Mouse (Mus musculus) CH12.LX (cell line): Measurements from ENCODE around the gene Wfdc3. TPM values are rescaled to one million over a fixed set of nuclear protein-coding genes. Genes with fewer than 3 reads are reported as not detected.

Source experiments
- DNase-seq: peaks from one replicate; pipeline ENCODE4 v3.0.0-alpha.2; 2013; ENCODE audit errors: extremely low read depth
- H3K27ac ChIP-seq: 2 replicates; pipeline ENCODE4 v1.5.1; 2012; ENCODE audit warnings: low read depth, mild to moderate bottlenecking, control low read depth, moderate library complexity; ENCODE audit not compliant: insufficient read depth
- H3K27me3 ChIP-seq: replicated peaks from 2 replicates; pipeline ENCODE3; 2012; ENCODE audit warnings: inconsistent platforms
- H3K36me3 ChIP-seq, 2 experiments: replicated peaks in 1 of 2; 2 replicates each; pipeline versions ENCODE3 to v1.6.1; 2012; ENCODE audit warnings: inconsistent platforms in 1 of 2, low read length in 1 of 2, mild to moderate bottlenecking in 1 of 2, mixed read lengths in 1 of 2, moderate library complexity in 1 of 2; ENCODE audit not compliant: control insufficient read depth in 1 of 2, insufficient read depth in 1 of 2
- H3K4me1 ChIP-seq, 2 experiments: 2 replicates each; pipeline ENCODE4 v1.6.1; 2012; ENCODE audit warnings: inconsistent platforms in 1 of 2, moderate library complexity in 1 of 2; ENCODE audit not compliant: insufficient read depth in 2 of 2, control insufficient read depth in 1 of 2
- H3K4me2 ChIP-seq: 2 replicates; pipeline ENCODE4 v1.6.1; 2012; ENCODE audit warnings: low read depth, mild to moderate bottlenecking, control low read depth; ENCODE audit not compliant: poor library complexity, insufficient read depth, severe bottlenecking
- H3K4me3 ChIP-seq, 3 experiments: fragments of 150-350 bp in 1 of 3; sonication (generic) in 1 of 3; replicated peaks in 1 of 3; 2 replicates each; pipeline versions ENCODE3 to v1.5.1; 2011 to 2012; ENCODE audit warnings: low read depth in 2 of 3, low read length in 2 of 3, mild to moderate bottlenecking in 2 of 3, moderate library complexity in 2 of 3, control low read depth in 1 of 3, improper control_type of control experiment in 1 of 3, inconsistent platforms in 1 of 3, mixed read lengths in 1 of 3; ENCODE audit not compliant: poor library complexity in 1 of 3
- H3K79me2 ChIP-seq: replicated peaks from 2 replicates; pipeline ENCODE4 v1.6.1; 2012; ENCODE audit warnings: mild to moderate bottlenecking, moderate library complexity; ENCODE audit not compliant: control insufficient read depth, poor library complexity, insufficient read depth, severe bottlenecking; ENCODE audit errors: extremely low read depth
- H3K9ac ChIP-seq: 2 replicates; pipeline ENCODE4 v1.6.1; 2012; ENCODE audit warnings: low read depth, mild to moderate bottlenecking, control low read depth, moderate library complexity; ENCODE audit not compliant: insufficient read depth
- H3K9me3 ChIP-seq: replicated peaks from 2 replicates; pipeline ENCODE3; 2012; ENCODE audit warnings: low read length, inconsistent platforms, mixed read lengths
- CHD1 ChIP-seq: IDR thresholded peaks from 2 replicates; pipeline ENCODE4 v1.6.1; 2012; ENCODE audit warnings: low read depth, low read length, improper control_type of control experiment, inconsistent platforms
- CTCF ChIP-seq, 2 experiments: IDR thresholded peaks in 1 of 2; conservative IDR thresholded peaks in 1 of 2; 2 replicates each; pipeline ENCODE4 v1.5.1; 2011 to 2012; ENCODE audit warnings: low read depth in 2 of 2, low read length in 2 of 2, improper control_type of control experiment in 1 of 2, inconsistent platforms in 1 of 2, mild to moderate bottlenecking in 1 of 2, moderate library complexity in 1 of 2
- KAT2A ChIP-seq: IDR thresholded peaks from 2 replicates; pipeline ENCODE4 v1.6.1; 2012; ENCODE audit warnings: low read length, improper control_type of control experiment, inconsistent platforms; ENCODE audit not compliant: insufficient replicate concordance
- MEF2A ChIP-seq: IDR thresholded peaks from 2 replicates; pipeline ENCODE4 v1.6.1; 2014; ENCODE audit warnings: low read depth, mild to moderate bottlenecking, inconsistent platforms, low read length, improper control_type of control experiment, borderline replicate concordance
- MYC ChIP-seq: IDR thresholded peaks from 2 replicates; pipeline ENCODE4 v1.6.1; 2011; ENCODE audit warnings: low read depth, mild to moderate bottlenecking, improper control_type of control experiment, low read length
- RAD21 ChIP-seq: IDR thresholded peaks from 2 replicates; pipeline ENCODE4 v1.6.1; 2011; ENCODE audit warnings: low read depth, mild to moderate bottlenecking, low read length, improper control_type of control experiment, moderate library complexity
- RCOR1 ChIP-seq: conservative IDR thresholded peaks from 2 replicates; pipeline ENCODE4 v1.6.1; 2012; ENCODE audit warnings: low read depth, mild to moderate bottlenecking, inconsistent platforms, low read length, improper control_type of control experiment
- SMC3 ChIP-seq: IDR thresholded peaks from 2 replicates; pipeline ENCODE4 v1.6.1; 2011; ENCODE audit warnings: low read depth, low read length, improper control_type of control experiment
- dilution Hi-C: fragments of 300-500 bp; cut with MboI; formaldehyde crosslinking; loops from 2 replicates; pipeline ENCODE4 v1.14.3; 2020; ENCODE audit warnings: low sequenced_read_pairs; ENCODE audit not compliant: extremely low pct_unique_long_range_greater_than_20kb, extremely low pct_ligation_motif_present
- in situ Hi-C: fragments of 300-500 bp; cut with MboI; formaldehyde crosslinking; loops from 3 replicates; pipeline ENCODE4 v1.14.3; 2019; ENCODE audit warnings: low sequenced_read_pairs, low pct_ligation_motif_present, low pct_unique_long_range_greater_than_20kb, mixed read lengths
- polyA plus RNA-seq: library from polyadenylated mRNA; unstranded; fragments of >175 nt; gene quantifications from 2 replicates; pipeline ENCODE4 v1.2.1, GENCODE M21; 2012; ENCODE audit warnings: low read depth; ENCODE audit not compliant: insufficient read length
- total RNA-seq, 2 experiments: library from RNA; depleted of rRNA; stranded (reverse); fragments of 300-350 nt in 1 of 2; fragments of >200 nt in 1 of 2; gene quantifications; 2 replicates each; pipeline ENCODE4 v1.2.3; 2012 to 2014

Wfdc3 gene
- total and polyA plus RNA-seq, 3 experiments = 0.21 TPM; not detected in 2

DNA sequence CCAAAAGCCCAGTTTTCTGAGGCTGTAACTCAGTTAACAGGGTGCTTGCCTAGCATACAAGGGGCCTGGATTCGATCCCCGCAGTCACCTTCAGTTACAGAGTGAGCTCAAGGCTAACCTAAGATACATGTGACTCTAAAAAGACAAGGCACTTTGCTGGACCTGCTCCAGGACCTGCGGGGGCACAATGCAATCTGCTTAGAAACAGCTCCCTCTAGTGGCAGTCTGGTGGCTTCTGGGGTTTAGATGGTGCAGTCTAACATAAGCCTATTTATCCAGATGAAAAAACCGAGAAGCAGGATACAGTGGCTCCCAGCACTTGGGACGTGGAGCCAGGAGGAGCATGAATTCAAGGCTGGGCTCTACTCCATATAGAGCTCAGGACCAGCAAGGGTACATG, 48.6 kb upstream of the Wfdc3 start:
- dilution Hi-C loops (no loop called here), in situ Hi-C loops (no loop called here)
- peak; percentile 79 for DNase-seq
- peaks cover 52 to 83% of the 10 kb centered on the region in 2 experiments for H3K36me3 ChIP-seq
- no peak overlapping the region for H3K9ac ChIP-seq
- H3K9me3 ChIP-seq = no peaks in the 10 kb centered on the region
- TF ChIP-seq CTCF (conservative IDR thresholded peaks at IDR 0.05 in 1 of 2, IDR thresholded peaks at IDR 0.05 in 1 of 2; ENCODE audit: low read depth in 2 of 2, low read length in 2 of 2) (peak; percentile 83 to 90), RAD21 (peak; percentile 57), RCOR1 (no peak)
- TF ChIP-seq, all 38 proteins: peak for 2
- H3K4me2 ChIP-seq = no peak overlapping the region
- peaks cover 0 to 6% of the 10 kb centered on the region in 2 experiments; a peak in 2 of 4 replicates for H3K4me1 ChIP-seq
- H3K4me3 ChIP-seq = no peak overlapping the region
- H3K79me2 ChIP-seq = no peaks in the 10 kb centered on the region
- H3K27ac ChIP-seq = no peak overlapping the region
- H3K27me3 ChIP-seq = no peaks in the 10 kb centered on the region

GRCm38 (mm10) chr2:164793772-164794171, 48.0 kb upstream of the Wfdc3 start:
- TF ChIP-seq CTCF (conservative IDR thresholded peaks at IDR 0.05 in 1 of 2, IDR thresholded peaks at IDR 0.05 in 1 of 2; ENCODE audit: low read depth in 2 of 2, low read length in 2 of 2) (peak in 1 of 2 experiments; percentile 52; a peak in 2 of 4 replicates), CHD1 (no peak), KAT2A (no peak), MEF2A (no peak)
- Histone ChIP-seq H3K79me2 (no peaks in the 10 kb centered on the region), H3K27ac (no peak overlapping the region), H3K4me2 (no peak overlapping the region), H3K9me3 (no peaks in the 10 kb centered on the region), H3K36me3 (peaks cover 52 to 82% of the 10 kb centered on the region in 2 experiments), H3K9ac (no peak overlapping the region), H3K4me3 (no peak overlapping the region), H3K4me1 (peaks cover 0 to 6% of the 10 kb centered on the region in 2 experiments; a peak in 2 of 4 replicates), H3K27me3 (no peaks in the 10 kb centered on the region)
- DNase-seq = no peak
- dilution Hi-C loops = no loop called here
- in situ Hi-C loops = no loop called here

GRCm38 (mm10) chr2:164793236-164793635, 47.5 kb upstream of the Wfdc3 start:
- TF ChIP-seq SMC3 (peak; percentile 37), CTCF (conservative IDR thresholded peaks at IDR 0.05 in 1 of 2, IDR thresholded peaks at IDR 0.05 in 1 of 2; ENCODE audit: low read depth in 2 of 2, low read length in 2 of 2) (peak; percentile 73), MYC (no peak)
- H3K36me3 ChIP-seq = peaks cover 52 to 87% of the 10 kb centered on the region in 2 experiments
- peaks cover 0 to 6% of the 10 kb centered on the region in 2 experiments; a peak in 2 of 4 replicates for H3K4me1 ChIP-seq
- H3K27ac ChIP-seq = no peak overlapping the region
- H3K9ac ChIP-seq = no peak overlapping the region
- dilution Hi-C loops (no loop called here), in situ Hi-C loops (no loop called here)
- no peaks in the 10 kb centered on the region for H3K79me2 ChIP-seq
- no peaks in the 10 kb centered on the region for H3K9me3 ChIP-seq
- no peak overlapping the region for H3K4me3 ChIP-seq
- no peaks in the 10 kb centered on the region for H3K27me3 ChIP-seq
- peak; percentile 62 for DNase-seq
- H3K4me2 ChIP-seq = no peak overlapping the region
